ENCODE assay signal across 11 mouse cellular contexts in the genomic region with DNA sequence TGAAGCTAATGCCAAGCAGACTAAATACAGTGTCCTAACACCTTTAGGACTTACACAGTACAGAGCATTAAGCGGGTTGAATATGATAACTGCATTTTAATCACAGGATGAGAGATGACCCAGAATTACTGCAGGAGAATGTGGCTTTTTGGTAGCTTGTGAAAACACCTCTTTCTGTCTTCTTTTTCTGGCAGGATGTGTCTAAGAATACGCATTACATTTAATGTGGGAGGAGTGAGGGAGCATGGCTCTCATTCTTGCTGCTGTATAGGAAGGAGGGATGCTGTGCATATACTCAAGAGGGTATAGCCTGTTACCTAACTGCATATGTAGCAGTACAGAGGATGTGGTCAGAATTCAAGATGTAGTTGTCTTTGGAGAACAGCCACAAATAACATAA. TPM values are rescaled to one million over a fixed set of nuclear protein-coding genes. Genes with fewer than 3 reads are reported as not detected.
"Had no signal": no experiment of that assay in that cellular context is flagged by ENCODE, and none has a peak within 500 bp of the region (broad histone marks: within the 10 kb centered on the region; RNA-seq: fewer than 3 reads in every experiment).

No protein-coding gene starts in this region.

- DNase-seq: kidney, adult 11 months; kidney, postnatal 14 days; lung, adult 18-20 months; spleen, adult 18-20 months; thymus, adult 2 months; thymus, postnatal 25 days had no signal

- H3K4me1 ChIP-seq: limb, embryonic 13.5 days had no signal

- H3K27me3 ChIP-seq: kidney, embryonic 15.5 days; limb, embryonic 13.5 days; midbrain, embryonic 12.5 days had no signal

- H3K4me3 ChIP-seq: kidney, embryonic 15.5 days; limb, embryonic 13.5 days; midbrain, embryonic 12.5 days had no signal

- H3K27ac ChIP-seq: kidney, embryonic 15.5 days; limb, embryonic 13.5 days; liver, embryonic 14.5 days; midbrain, embryonic 12.5 days had no signal

- H3K36me3 ChIP-seq: kidney, embryonic 15.5 days; limb, embryonic 13.5 days; midbrain, embryonic 12.5 days had no signal

RNA-seq across cellular contexts. Expression of a gene that starts 26.7 kb away (rescaled TPM):
- total RNA-seq: megakaryocyte-erythroid progenitor cell, adult 5-6 weeks had no signal
